In the genomic region with DNA sequence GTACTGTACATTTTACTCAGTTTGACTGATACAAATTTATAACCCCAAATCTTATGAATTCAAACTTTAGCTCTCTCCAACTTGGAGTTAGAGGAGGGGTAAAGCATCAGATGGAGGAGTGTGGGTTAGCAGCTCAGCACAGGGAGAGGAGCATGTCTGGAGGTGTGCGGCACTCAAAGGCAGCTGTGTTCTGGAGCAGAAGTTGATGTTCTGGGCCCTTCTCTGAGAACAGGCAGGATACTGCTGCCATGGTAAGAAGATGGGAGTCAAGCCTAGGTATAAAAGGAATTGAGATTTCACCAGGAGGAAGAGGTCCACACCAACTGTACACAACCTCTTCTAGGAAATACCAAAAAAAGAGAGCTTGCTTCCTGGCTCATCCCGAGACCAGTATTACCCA, we compare ENCODE assay signal across 25 mouse cellular contexts. TPM values are rescaled to one million over a fixed set of nuclear protein-coding genes. Genes with fewer than 3 reads are reported as not detected.
DNase-seq lines count a peak whose midpoint lies in the region; TF ChIP-seq lines count a peak whose summit lies in the region.
"Had no signal": no experiment of that assay in that cellular context is flagged by ENCODE, and none has a peak within 500 bp of the region (broad histone marks: within the 10 kb centered on the region; RNA-seq: fewer than 3 reads in every experiment).

No protein-coding gene starts in this region.

- WGBS in thymus, adult 2 months: 60% methylated on average over 2 of the region's 2 CpGs
- WGBS in limb, embryonic 10.5 days: 93% methylated on average over 2 of the region's 2 CpGs

- no peak for TF ChIP-seq CTCF in thymus, adult 2 months (IDR thresholded peaks at IDR 0.05; ENCODE audit: borderline replicate concordance, control insufficient read depth, extremely low read depth, insufficient read depth, low read length, poor library complexity)

- no peaks in the 10 kb centered on the region; the same call in 1 of the 2 replicates for H3K4me1 ChIP-seq in thymus, adult 2 months (replicated peaks; ENCODE audit: control insufficient read depth, insufficient read depth, low read length)
- H3K4me1 ChIP-seq in limb, embryonic 10.5 days: 0 out of 2 replicates have a peak, but pooled peaks cover 9% of the 10 kb centered on the region

- no peaks in the 10 kb centered on the region for H3K9me3 ChIP-seq in limb, embryonic 10.5 days (replicated peaks)
- H3K9me3 ChIP-seq: embryonic facial prominence, embryonic 13.5 days; embryonic facial prominence, embryonic 15.5 days; forebrain, embryonic 10.5 days; forebrain, embryonic 12.5 days; G1E had no signal

- no peaks in the 10 kb centered on the region for H3K27me3 ChIP-seq in thymus, adult 2 months (ENCODE audit: control insufficient read depth, insufficient read depth, low read length)
- no peaks in the 10 kb centered on the region for H3K27me3 ChIP-seq in limb, embryonic 10.5 days (ENCODE audit: low read depth, poor library complexity, severe bottlenecking)
- H3K27me3 ChIP-seq: CH12.LX; embryonic facial prominence, embryonic 13.5 days; embryonic facial prominence, embryonic 15.5 days; Patski had no signal

- 0 out of 2 replicates have a peak overlapping the region, but pooled peaks have one; percentile 31 for H3K27ac ChIP-seq in thymus, adult 2 months (ENCODE audit: control insufficient read depth, insufficient read depth, low read length)
- H3K27ac ChIP-seq in limb, embryonic 10.5 days: no peak overlapping the region
- H3K27ac ChIP-seq: embryonic facial prominence, embryonic 13.5 days; embryonic facial prominence, embryonic 15.5 days; forebrain, embryonic 10.5 days; forebrain, embryonic 12.5 days had no signal

- peak; percentile 82 for DNase-seq in heart, adult 11 months
- DNase-seq in heart, adult 8-10 months (ENCODE audit: low spot score): no peak
- no peak for DNase-seq in thymus, adult 2 months
- DNase-seq in thymus, postnatal 4 days: no peak
- peak; percentile 10 for DNase-seq in limb, embryonic 10.5 days (ENCODE audit: low spot score)
- DNase-seq in naive thymus-derived CD4-positive, alpha-beta T cell, adult 2 months (ENCODE audit: low read depth): peak; percentile 39
- DNase-seq in adrenal gland, adult 8-10 months: no peak
- DNase-seq in layer of hippocampus, adult 8-10 months (ENCODE audit: low spot score in 2 of 2): no peak
- DNase-seq: adrenal gland, postnatal 10 days; adrenal gland, postnatal 25 days; cerebellum, adult 11 months; cerebellum, adult 18-20 months; cerebellum, adult 8-10 months; cerebellum, adult 9-11 months; cerebellum, postnatal 14 days; cerebellum, postnatal 36 days; embryo, embryonic 11 days had no signal

- no peaks in the 10 kb centered on the region for H3K36me3 ChIP-seq in thymus, adult 2 months (ENCODE audit: control insufficient read depth, insufficient read depth, low read length)
- H3K36me3 ChIP-seq in limb, embryonic 10.5 days: no peaks in the 10 kb centered on the region
- H3K36me3 ChIP-seq: embryonic facial prominence, embryonic 13.5 days; embryonic facial prominence, embryonic 15.5 days; forebrain, embryonic 10.5 days; forebrain, embryonic 12.5 days; G1E had no signal

- TF ChIP-seq POLR2A in thymus, adult 2 months (IDR thresholded peaks at IDR 0.05; ENCODE audit: control insufficient read depth, extremely low read depth, insufficient read depth, low read length, poor library complexity): no peak

- no peak overlapping the region for H3K4me3 ChIP-seq in thymus, adult 2 months (ENCODE audit: control insufficient read depth, insufficient read depth, low read length)
- H3K4me3 ChIP-seq in limb, embryonic 10.5 days: no peak overlapping the region
- H3K4me3 ChIP-seq: embryonic facial prominence, embryonic 13.5 days; embryonic facial prominence, embryonic 15.5 days; erythroblast, embryonic 14.5 days; forebrain, embryonic 10.5 days; forebrain, embryonic 12.5 days had no signal

RNA-seq across cellular contexts. Expression of gene Mylip, which starts 17.1 kb away (rescaled TPM):
- total RNA-seq in heart, adult 8-10 months (2022): 10 to 100 TPM; 14.3 to 28.1 (median 19.6) TPM
- 54.0 and 54.2 TPM in 2 replicates for polyA plus RNA-seq in thymus, adult 2 months (2012; rRNA removed)
- polyA plus RNA-seq in limb, embryonic 10.5 days (2016; fragmentation: Nextera tagmentation; extraction: Ambion mirVana): 10.0 and 17.1 TPM in 2 replicates
- total RNA-seq in adrenal gland, adult 8-10 months (2022): 10 to 100 TPM in 3 of 4 experiments, 1 to 10 TPM in 1; 8.3 to 13.3 (median 12.2) TPM
- 10 to 100 TPM; 19.9 to 29.6 (median 24.4) TPM for total RNA-seq in layer of hippocampus, adult 8-10 months (2022)

Comparison
In these comparisons a context has a peak if more than half of its experiments do, and no peak if none do; other contexts are left out.
1. DNase-seq: peak in heart, adult 11 months (single experiment), limb, embryonic 10.5 days (single experiment) and naive thymus-derived CD4-positive, alpha-beta T cell, adult 2 months (single experiment); none in heart, adult 8-10 months (single experiment), thymus, adult 2 months (single experiment), thymus, postnatal 4 days (single experiment), adrenal gland, adult 8-10 months (single experiment) and layer of hippocampus, adult 8-10 months (0 of 2).